Mouse (Mus musculus) midbrain, postnatal 0 days (tissue): ENCODE measurements around the gene Notch1. TPM values are rescaled to one million over a fixed set of nuclear protein-coding genes. Genes with fewer than 3 reads are reported as not detected.

Source experiments
- ATAC-seq: fragments of 200-750 bp; cut with Nextera tagmentation; 2 replicates; pipeline ENCODE4 v1.8.0; 2017; ENCODE audit warnings: moderate number of reproducible peaks, mild to moderate bottlenecking, moderate TSS enrichment, moderate library complexity; ENCODE audit not compliant: low FRiP score
- DNase-seq: peaks from one replicate; pipeline ENCODE4 v3.0.0-alpha.2; 2015; ENCODE audit warnings: low spot score
- H3K27ac ChIP-seq: fragments of 300-500 bp; sonication (generic); 2 replicates; pipeline ENCODE4 v1.5.1; 2014; ENCODE audit warnings: low read depth, mild to moderate bottlenecking, low read length, mixed read lengths
- H3K27me3 ChIP-seq: fragments of 300-500 bp; sonication (generic); 2 replicates; pipeline ENCODE4 v1.6.1; 2014; ENCODE audit warnings: low read length, control low read depth, mixed read lengths; ENCODE audit not compliant: insufficient read depth
- H3K36me3 ChIP-seq: fragments of 300-500 bp; sonication (generic); 2 replicates; pipeline ENCODE4 v1.6.1; 2014; ENCODE audit warnings: low read length, control low read depth, mixed read lengths; ENCODE audit not compliant: insufficient read depth
- H3K4me1 ChIP-seq: fragments of 300-500 bp; sonication (generic); 2 replicates; pipeline ENCODE4 v1.6.1; 2014; ENCODE audit warnings: mild to moderate bottlenecking, control low read depth, antibody characterized with exemption, low read length, mixed read lengths; ENCODE audit not compliant: insufficient read depth
- H3K4me2 ChIP-seq: fragments of 300-500 bp; sonication (generic); 2 replicates; pipeline ENCODE4 v1.6.1; 2014; ENCODE audit warnings: low read depth, mild to moderate bottlenecking, low read length, mixed read lengths; ENCODE audit not compliant: poor library complexity, severe bottlenecking
- H3K4me3 ChIP-seq: fragments of 300-500 bp; sonication (generic); 2 replicates; pipeline ENCODE4 v1.5.1; 2014; ENCODE audit warnings: low read depth, mild to moderate bottlenecking, low read length, moderate library complexity
- H3K9ac ChIP-seq: fragments of 300-500 bp; sonication (generic); replicated peaks from 2 replicates; pipeline ENCODE4 v1.6.1; 2014; ENCODE audit warnings: mild to moderate bottlenecking, low read length, moderate library complexity, mixed read lengths; ENCODE audit not compliant: poor library complexity, severe bottlenecking
- H3K9me3 ChIP-seq: fragments of 300-500 bp; sonication (generic); 2 replicates; pipeline ENCODE4 v1.6.1; 2016; ENCODE audit warnings: low read length, control low read depth
- CTCF ChIP-seq: IDR thresholded peaks from 2 replicates; pipeline ENCODE4 v1.5.1; 2016; ENCODE audit warnings: antibody characterized with exemption, mild to moderate bottlenecking
- WGBS: fragments of 180-500 bp; shearing (Covaris S2); extraction: QIAGEN DNeasy Blood & Tissue Kit; methylation state at CpG from one replicate; pipeline ENCODE4 v1.1.7; 2014; 5-methylcytosine and 5-hydroxymethylcytosine counted together
- polyA plus RNA-seq: library from polyadenylated mRNA; unstranded; fragments of >200 nt; fragmentation: Nextera tagmentation; extraction: Ambion mirVana; gene quantifications from 2 replicates; pipeline ENCODE4 v1.2.1, GENCODE M21; 2015
- total RNA-seq: library from RNA; depleted of rRNA; stranded (reverse); fragments of >200 nt; gene quantifications from 2 replicates; pipeline ENCODE4 v1.2.3, GENCODE M21; 2014; rRNA removed

Notch1 gene
- 48.9 and 65.8 TPM in 2 replicates for total RNA-seq
- polyA plus RNA-seq, result 6.8 and 7.6 TPM in 2 replicates

DNA sequence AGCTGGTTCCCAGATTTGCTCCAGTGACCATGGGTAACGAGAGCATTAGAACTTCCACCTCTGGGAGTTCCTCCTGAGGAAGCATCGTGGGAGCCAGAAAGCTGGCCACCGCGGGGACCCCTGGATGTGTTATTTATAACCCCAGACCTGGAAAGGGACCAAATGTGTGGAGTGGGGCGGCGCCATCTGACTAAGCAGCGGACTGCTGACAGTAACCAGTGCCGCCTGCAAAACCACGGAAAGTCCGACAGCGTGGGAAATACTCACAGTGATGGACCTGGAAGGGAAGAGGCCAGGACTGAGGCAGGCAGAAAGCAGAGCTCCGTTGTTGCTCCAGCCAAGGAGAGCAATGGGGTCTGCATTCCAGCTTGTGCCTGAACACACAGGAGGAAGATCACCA is at the start of gene Notch1:
Gene Notch1 (minus strand): TSS at position 389 of the 400 bp plus-strand sequence.
- Histone ChIP-seq H3K9ac (no peak within 1 kb of the TSS), H3K9me3 (no peaks in the 10 kb centered on the region), H3K4me2 (no peak within 1 kb of the TSS), H3K4me3 (no peak within 1 kb of the TSS), H3K27ac (0 out of 2 replicates have a peak within 1 kb of the TSS, but pooled peaks have one; percentile 49), H3K4me1 (no peaks in the 10 kb centered on the region), H3K27me3 (no peaks in the 10 kb centered on the region), H3K36me3 (no peaks in the 10 kb centered on the region)
- no peak for ATAC-seq
- no peak for TF ChIP-seq CTCF
- 59% methylated on average over 12 of the region's 12 CpGs for WGBS
- DNase-seq, result peak; percentile 71

GRCm38 (mm10) chr2:26566221-26566620 is 49.8 kb upstream of the Notch1 start:
- 24% methylated on average over 4 of the region's 4 CpGs for WGBS
- ATAC-seq, result no peak

GRCm38 (mm10) chr2:26561351-26562016 is 45.0 kb upstream of the Notch1 start:
- WGBS, result 42% methylated on average over 6 of the region's 6 CpGs
- H3K4me2 ChIP-seq, result no peak overlapping the region
- H3K9ac ChIP-seq, result no peak overlapping the region
- H3K4me3 ChIP-seq, result no peak overlapping the region
- no peaks in the 10 kb centered on the region for H3K4me1 ChIP-seq
- H3K9me3 ChIP-seq, result no peaks in the 10 kb centered on the region
- H3K27ac ChIP-seq, result no peak overlapping the region
- TF ChIP-seq CTCF, result peak; percentile 90
- H3K36me3 ChIP-seq, result no peaks in the 10 kb centered on the region
- no peaks in the 10 kb centered on the region for H3K27me3 ChIP-seq
- DNase-seq, result peak; percentile 77
- no peak for ATAC-seq

More at GRCm38 (mm10) chr2:26566221-26566620, 49.8 kb upstream of the Notch1 start:
- no peaks in the 10 kb centered on the region for H3K9me3 ChIP-seq
- H3K4me1 ChIP-seq, result no peaks in the 10 kb centered on the region
- no peak overlapping the region for H3K9ac ChIP-seq
- no peak overlapping the region for H3K27ac ChIP-seq
- TF ChIP-seq CTCF, result peak; percentile 65
- H3K36me3 ChIP-seq, result no peaks in the 10 kb centered on the region
- H3K4me2 ChIP-seq, result no peak overlapping the region
- H3K27me3 ChIP-seq, result no peaks in the 10 kb centered on the region
- H3K4me3 ChIP-seq, result no peak overlapping the region
- peak; percentile 47 for DNase-seq

GRCm38 (mm10) chr2:26560506-26560905 is 44.0 kb upstream of the Notch1 start:
- H3K27ac ChIP-seq, result no peak overlapping the region
- H3K27me3 ChIP-seq, result no peaks in the 10 kb centered on the region
- ATAC-seq (no peak), DNase-seq (no peak)
- H3K4me2 ChIP-seq, result no peak overlapping the region
- no peaks in the 10 kb centered on the region for H3K36me3 ChIP-seq
- no peak for TF ChIP-seq CTCF
- H3K4me3 ChIP-seq, result no peak overlapping the region
- no peaks in the 10 kb centered on the region for H3K4me1 ChIP-seq
- no peaks in the 10 kb centered on the region for H3K9me3 ChIP-seq
- no peak overlapping the region for H3K9ac ChIP-seq
- 71% methylated on average over 5 of the region's 5 CpGs for WGBS

GRCm38 (mm10) chr2:26556535-26556993 is 40.1 kb upstream of the Notch1 start:
- no peak for ATAC-seq
- Histone ChIP-seq H3K4me3 (no peak overlapping the region), H3K4me1 (no peaks in the 10 kb centered on the region), H3K9me3 (no peaks in the 10 kb centered on the region), H3K36me3 (no peaks in the 10 kb centered on the region), H3K27me3 (no peaks in the 10 kb centered on the region), H3K4me2 (no peak overlapping the region), H3K27ac (no peak overlapping the region), H3K9ac (no peak overlapping the region)
- no peak for TF ChIP-seq CTCF
- no peak for DNase-seq
- 74% methylated on average over 4 of the region's 4 CpGs for WGBS

GRCm38 (mm10) chr2:26555076-26555475 is 38.6 kb upstream of the Notch1 start:
- WGBS, result 82% methylated on average over 4 of the region's 4 CpGs
- Histone ChIP-seq H3K27me3 (no peaks in the 10 kb centered on the region), H3K4me3 (no peak overlapping the region), H3K4me1 (no peaks in the 10 kb centered on the region), H3K27ac (no peak overlapping the region), H3K9me3 (no peaks in the 10 kb centered on the region), H3K36me3 (no peaks in the 10 kb centered on the region), H3K4me2 (no peak overlapping the region), H3K9ac (no peak overlapping the region)
- ATAC-seq (no peak), DNase-seq (no peak)
- no peak for TF ChIP-seq CTCF
